Mouse (Mus musculus) thymus, adult 2 months (tissue): ENCODE measurements around the gene Capn15.

Experiments
- CTCF ChIP-seq: fragments of 200-500 bp; IDR thresholded peaks from 2 replicates; pipeline ENCODE4 v1.5.1; 2012; ENCODE audit warnings: mild to moderate bottlenecking, control low read depth, low read length, moderate library complexity, borderline replicate concordance; ENCODE audit not compliant: control insufficient read depth, poor library complexity, insufficient read depth; ENCODE audit errors: extremely low read depth
- POLR2A ChIP-seq: fragments of 200-500 bp; IDR thresholded peaks from 2 replicates; pipeline ENCODE4 v1.6.1; 2012; ENCODE audit warnings: mild to moderate bottlenecking, low read length, control low read depth, moderate library complexity; ENCODE audit not compliant: control insufficient read depth, poor library complexity, insufficient read depth; ENCODE audit errors: extremely low read depth

DNA sequence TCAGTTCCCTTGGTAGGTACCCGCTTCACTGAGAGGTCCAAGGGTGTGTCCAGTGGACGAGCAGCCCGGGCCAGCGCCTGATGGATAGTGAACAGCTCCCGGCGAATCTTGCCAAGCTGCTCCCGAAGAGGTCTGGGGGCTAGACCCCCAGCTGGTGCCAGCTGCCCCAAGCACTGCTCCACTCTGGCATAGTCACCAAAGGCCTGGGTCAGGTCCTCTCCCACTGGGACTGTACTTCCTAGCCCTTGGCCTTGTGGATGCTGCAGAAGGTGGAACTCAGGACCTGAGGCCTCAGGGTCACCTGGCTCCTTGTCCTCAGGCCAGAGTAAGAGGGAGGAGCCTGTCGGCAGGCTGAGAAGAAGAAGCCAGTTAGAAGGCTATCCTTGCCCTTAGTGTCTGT, 38.7 kb downstream of the Capn15 start:
- TF ChIP-seq POLR2A = no peak
- no peak for TF ChIP-seq CTCF
